Mouse (Mus musculus): Measurements from ENCODE around the gene Gata3. TPM values are rescaled to one million over a fixed set of nuclear protein-coding genes. Genes with fewer than 3 reads are reported as not detected.

The Gata3 gene
- polyA plus RNA-seq, 3 experiments from 2014 or later = 131 to 148 (median 135) TPM

DNA sequence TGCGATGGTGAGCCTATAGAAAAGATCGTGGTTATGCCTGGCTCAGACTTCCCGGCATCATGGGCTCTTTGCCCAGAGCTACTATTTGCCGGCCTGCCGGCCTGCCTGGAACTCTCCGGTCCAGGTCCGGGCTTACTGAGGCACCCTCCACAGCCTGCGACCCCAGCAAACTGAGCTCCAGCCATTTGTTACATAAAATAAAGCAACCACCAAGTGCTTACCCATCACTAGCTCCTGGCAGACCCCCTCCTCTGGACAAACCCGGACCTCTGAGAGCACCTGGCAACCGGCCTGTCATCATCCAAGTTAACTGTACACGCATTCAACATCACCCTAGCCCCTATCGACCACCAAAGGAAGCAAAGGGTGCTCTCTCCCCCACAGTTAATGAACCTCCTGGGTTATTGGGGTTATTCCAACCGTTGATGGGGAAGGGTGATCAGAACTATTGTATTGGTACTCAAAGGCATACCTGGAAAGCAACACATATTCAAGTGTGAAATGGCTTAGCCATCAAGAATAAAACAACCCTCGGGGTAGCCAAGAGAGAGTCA lies 4.5 kb downstream of the Gata3 start:
- no peak for ATAC-seq

DNA sequence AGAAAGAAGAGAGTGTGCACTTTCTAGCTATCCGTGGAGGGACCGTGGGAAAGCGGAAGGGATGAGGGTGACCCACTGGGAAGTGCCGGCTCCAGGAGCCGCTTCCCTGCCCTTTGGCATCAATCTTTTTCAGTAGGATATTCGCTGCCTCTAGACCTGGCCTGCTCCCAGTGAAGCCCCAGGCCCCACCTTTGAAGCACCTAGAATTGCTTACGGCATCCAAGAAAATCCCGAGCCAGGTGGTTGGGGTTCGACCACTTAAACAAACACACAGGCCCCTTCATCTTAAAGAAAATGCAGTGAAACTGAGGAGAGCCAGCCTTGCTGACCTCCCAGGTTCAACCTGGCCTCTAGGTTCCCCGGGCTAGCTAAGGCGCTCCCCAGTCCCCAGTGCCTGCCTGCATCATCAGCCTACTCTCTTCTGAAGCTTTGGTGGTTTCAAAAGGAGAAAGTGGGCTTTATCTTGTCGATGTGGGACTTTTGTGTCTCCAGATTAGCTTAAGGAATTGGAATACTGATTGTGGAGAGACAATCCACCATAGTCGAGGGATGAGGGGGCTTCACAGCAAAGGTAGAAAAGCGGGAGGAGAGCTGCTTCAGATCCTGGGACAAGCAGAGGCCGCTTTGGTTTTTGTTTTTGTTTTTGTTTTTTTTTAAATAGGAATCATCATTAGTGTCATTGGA lies 5.2 kb downstream of the Gata3 start:
- no peak for ATAC-seq

DNA sequence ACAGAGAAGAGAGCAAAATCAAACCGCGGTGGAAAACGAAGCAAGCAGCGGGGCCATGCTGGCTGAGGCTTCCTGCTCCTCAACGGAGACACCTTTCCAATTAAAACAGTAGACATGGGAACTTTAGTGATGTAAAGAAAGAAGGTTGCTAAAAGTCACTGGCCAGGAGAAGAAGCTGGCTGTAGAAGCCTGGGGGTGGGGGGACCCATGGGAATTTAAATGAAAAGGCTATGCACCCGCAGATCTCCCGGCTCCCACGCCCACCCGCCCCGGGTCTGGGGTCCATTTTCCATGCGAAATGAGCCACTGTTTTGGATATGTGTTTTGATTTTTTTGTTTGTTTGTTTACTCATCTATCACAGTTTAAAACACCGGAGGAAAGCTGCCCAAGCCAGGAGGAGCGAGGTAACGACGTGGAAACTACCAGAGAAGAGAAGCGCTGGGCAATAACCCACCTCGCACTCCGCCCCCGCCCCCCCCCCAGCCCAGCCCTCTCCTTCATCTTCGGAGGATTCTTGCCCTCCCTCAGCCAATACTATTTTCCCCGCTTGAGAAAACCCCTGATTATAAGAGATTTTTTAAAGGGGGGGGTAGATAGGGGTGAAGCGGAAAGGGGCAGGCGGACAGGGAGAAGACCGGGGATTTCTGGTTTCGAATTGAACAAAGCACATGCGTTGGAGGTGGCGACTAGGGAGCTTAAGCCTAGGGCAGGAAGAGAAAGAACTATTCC lies 5.9 kb downstream of the Gata3 start:
- ATAC-seq = peak; percentile 21

DNA sequence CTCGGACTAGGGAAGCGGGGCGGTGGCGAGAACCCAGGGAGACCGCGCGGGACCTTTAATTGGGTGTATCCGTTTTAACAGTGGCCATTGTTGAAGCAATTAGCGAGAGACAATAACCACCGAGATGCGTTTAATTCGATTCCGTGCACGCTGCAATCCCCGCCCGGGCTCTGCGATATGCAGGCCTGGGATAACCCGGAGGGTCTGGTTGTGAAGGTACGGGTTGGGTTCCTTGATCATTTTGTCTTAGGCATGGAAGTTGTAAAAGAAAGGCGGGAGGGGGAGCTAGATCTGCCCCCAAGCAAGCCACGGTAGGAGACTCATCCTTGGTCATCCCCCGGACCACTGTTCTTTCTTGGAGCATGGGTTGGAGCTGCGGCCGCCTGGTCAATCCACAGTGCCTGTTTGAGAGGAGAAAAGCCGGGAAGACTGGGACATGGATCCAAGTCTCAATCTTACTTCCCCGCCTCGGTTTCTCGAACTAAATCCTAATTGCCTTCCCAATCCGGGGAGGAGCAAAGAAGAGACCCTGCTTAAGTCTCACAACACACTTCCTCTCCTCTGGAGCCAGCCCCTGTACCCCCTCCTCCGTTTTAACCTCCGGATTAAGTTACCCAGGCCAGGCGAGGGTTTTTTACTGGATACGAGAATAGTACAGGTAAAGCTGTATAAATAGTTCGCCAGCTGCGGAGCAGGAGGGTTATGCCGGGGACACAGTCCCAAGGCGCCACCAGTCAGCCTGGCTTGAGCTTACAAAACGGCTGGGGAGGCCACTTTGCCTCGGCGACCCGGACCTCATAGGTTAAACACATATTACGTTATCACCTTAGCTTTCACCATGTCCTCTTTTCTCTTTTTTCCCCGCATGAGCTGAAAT lies 6.7 kb downstream of the Gata3 start:
- ATAC-seq = no peak

DNA sequence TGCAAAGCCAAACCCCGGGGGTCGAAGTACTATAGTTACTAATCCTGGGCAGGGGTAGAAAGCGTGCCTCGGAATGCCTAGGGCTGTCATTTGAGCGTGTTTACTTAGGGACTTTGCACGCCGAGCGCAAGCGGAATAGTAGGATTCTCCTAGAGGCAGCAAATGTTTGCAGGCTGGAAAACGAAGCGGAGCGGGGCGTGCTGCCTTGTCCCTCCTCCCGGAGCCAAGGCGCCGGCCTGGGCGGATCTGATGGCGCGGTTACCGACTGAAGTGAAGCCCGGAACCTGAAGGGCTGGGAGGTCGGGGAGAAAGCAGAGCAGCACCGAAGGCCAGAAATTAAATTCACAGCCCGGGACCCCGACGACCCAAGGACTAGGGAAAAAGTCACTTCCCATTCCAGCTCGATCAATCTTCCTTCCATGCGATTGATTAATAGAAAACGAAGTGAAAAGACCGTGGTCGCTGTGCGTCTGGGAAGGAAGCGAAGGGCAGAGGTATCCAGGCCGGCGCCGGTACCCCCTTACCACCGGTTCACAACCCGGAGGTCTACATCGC lies 7.4 kb downstream of the Gata3 start:
- no peak for ATAC-seq

DNA sequence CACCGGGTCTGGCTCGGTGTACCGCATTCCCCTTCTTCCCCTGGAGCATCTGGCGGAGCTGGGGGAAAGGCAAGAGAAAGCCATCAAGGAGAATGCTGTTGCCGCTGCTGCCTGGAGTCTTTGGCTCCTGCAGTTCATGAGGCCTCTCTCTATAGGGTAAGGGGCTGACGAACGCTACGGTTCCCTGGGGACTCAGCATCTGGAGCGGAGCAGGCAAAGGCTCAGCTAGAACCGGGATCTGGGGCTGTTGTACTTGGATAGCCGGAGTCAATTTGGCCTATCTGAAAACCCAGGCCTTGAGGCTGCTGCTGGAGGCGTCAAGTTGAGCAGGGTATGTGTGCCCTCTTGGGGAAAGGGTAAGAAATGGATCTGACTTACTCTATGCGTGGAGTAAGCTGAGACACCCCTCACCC lies 8.2 kb downstream of the Gata3 start:
- ATAC-seq = no peak

DNA sequence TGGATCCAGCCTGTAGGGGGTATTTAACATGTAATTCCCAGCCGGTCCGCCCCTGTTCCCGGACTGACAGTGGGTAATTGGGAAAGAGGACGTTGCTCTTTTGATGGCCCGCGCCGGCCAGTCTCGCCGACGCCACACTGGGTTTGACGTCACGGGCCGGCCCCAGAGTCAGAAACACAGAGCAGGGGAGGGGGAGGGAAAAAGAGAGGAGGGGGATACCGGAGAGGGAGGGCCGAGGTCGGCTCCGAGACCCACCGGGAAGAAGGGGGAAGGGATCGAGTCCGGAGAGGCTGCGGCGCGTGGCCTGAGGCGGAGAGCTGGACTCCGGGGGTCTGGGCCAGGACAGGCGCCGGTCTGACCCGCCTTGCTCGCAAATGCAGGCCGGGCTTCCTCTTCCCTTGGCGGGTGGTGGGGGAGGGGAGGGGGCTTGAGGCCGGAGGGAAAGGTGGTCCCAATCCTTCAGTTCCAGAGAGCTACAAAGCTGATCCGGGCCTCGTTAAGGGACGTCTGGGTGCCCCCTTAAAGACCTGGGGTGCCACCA lies 8.7 kb downstream of the Gata3 start, which contains the start of gene 4930412O13Rik:
Gene 4930412O13Rik (plus strand): TSS at position 202 of the 541 bp plus-strand sequence.
- ATAC-seq = no peak

DNA sequence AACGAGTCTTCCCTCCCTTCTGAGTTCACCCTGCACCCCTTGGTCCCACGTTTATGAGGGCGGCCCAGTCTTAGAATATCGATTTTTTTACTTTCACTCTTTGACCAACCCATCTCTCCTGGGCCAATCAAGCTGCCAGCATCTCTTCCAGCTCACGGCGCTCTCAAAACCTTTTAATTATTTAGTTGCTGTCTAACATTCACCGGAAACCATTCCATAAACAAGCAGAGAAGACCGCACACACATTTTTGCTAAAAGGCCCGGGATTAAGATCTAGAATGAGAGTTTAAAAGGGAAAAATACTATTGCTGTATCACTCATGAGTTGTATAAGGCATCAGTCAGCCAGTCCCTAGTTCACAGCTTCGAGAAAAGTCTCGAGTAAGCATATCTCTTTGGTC lies 9.6 kb downstream of the Gata3 start:
- no peak for ATAC-seq

DNA sequence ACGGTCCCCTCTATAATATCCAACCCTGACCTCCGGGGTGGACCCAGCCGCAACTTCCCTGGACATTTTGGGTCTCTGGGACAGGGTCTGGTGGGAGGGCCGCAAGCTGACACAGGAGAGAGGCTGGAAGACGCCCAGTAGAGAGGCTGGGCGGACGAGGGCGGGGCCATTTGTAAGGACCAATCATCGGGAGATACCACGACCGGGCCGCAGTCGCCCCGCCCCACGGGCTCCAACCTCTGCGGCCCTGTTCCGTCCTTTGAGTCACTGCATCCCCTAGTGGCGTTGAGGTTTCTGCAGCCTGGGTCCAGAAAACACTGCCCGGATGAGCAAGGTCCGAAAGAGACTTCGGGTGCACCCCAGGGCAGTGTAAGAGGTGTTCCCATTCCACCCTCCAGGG lies 10.3 kb downstream of the Gata3 start:
- ATAC-seq = peak; percentile 58

DNA sequence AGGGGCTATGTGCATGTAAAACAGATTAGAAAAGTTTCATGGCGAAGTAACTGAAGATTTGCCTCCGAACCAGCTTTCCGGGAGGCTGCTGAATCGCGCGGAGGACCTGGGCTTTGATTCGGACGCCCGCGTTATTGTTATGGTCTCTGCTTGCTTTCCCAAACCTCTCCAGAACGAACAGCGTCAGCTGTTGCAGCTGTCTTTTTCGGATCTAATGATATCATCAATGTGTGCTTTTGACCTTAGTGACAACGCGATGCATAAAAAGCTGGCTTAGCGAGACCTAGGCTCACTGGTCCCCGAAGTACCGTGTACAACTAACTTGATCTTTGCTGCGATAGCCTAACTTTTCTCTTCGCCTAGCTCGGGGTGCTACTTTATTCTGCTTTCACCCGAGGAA lies 10.7 kb downstream of the Gata3 start:
- peak; percentile 5 for ATAC-seq

DNA sequence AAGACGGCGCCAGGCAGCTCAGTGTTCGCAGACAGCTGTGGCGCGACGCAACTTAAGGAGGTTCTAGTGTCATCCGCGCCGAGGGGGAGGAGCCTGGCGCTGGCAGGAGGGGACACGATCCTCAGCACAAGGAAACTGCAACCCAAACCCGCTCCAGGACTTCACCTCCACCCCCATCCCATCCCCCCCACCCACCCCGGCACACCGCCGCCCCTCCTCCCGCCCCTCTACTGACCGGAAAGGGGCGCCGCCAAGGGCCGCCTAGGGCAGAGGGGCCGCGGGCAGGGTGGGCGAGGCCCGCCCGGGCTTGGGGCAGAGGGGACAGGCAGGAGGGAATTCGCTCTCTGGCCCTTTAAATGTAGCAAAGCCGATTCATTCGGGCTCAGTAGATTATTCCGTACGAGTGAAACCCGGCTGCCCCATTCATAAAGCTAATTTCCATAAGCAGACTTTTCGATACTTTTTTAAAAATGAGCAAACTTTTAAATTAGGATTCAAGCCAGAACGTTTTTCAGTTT lies 11.2 kb downstream of the Gata3 start:
- peak; percentile 35 for ATAC-seq

DNA sequence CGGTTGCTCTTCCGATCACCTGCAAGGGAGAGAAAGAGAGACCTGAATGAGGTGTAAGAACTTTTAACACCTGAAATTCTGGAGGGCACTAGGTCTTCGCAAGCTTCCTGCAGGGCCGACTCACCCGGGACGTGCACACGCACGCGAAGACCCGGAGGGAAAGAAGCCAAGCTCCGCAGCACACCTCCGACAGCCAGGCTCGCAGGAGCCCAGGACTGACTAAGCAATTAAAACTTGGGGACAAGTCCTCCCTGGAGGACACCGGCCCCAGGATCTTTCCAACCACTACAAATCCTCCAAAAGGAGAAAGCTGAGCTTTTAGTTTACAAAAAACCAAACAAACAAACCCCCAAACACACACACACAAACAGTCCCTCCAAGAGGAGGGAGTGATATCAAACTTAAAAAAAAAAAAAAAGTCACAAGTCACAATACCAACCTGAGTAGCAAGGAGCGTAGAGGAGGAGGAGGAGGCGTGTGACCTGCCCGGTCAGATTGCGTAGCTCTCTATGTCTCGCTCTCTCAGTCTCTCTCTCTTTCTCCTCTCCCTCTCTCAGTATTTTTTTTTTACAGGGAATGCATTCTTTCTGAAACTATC lies 11.8 kb downstream of the Gata3 start:
- ATAC-seq = peak; percentile 7

DNA sequence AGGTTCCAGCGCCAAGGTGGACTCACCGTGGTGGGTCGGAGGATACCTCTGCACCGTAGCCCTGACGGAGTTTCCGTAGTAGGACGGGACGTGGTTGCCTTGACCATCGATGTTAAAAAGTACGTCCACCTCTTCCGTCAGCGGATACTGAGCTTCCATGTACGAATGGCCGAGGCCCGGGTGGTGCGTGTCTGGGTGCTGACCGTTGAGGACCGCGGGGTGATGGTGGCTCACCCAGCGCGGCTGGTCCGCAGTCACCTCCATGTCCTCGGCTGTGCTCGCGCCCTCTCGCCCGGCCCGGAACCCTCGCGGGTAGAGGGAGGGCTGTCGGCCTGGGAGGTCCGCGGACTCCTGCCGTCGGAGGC lies 12.5 kb downstream of the Gata3 start:
- ATAC-seq = no peak

DNA sequence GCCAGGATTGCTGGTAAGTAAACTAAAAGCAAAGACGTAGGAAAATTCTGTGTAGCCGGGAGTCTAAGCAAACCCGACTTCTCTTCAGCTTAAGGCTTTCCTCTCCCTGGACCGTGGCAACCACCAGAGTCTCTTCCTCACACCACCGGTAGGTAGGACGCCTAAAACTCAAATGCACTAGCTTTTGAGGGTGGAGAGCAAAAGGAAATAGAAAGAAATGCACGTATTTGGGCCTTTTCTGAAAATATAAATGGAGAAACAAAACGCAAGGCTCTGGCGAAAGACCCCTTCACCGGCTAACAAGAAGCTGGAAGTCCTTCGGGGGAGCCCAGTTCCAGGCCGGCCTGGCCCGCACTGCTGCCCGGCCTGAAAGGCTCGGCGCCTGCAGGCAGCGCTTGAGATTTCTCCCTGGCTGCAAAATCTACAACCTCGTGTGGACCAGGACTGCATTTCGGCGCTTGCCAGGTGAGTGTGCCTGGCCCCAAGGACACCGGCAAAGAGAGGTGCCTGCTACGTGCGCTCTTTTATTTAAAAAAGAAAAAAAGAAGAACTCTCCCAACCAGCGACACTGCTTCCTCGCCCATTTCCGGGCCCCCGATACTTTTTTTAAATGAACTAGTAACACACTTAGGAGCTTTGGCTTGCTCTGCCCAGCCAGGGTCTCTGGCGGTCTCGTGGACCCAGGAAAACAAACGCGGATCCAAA lies 13.1 kb downstream of the Gata3 start:
- no peak for ATAC-seq

DNA sequence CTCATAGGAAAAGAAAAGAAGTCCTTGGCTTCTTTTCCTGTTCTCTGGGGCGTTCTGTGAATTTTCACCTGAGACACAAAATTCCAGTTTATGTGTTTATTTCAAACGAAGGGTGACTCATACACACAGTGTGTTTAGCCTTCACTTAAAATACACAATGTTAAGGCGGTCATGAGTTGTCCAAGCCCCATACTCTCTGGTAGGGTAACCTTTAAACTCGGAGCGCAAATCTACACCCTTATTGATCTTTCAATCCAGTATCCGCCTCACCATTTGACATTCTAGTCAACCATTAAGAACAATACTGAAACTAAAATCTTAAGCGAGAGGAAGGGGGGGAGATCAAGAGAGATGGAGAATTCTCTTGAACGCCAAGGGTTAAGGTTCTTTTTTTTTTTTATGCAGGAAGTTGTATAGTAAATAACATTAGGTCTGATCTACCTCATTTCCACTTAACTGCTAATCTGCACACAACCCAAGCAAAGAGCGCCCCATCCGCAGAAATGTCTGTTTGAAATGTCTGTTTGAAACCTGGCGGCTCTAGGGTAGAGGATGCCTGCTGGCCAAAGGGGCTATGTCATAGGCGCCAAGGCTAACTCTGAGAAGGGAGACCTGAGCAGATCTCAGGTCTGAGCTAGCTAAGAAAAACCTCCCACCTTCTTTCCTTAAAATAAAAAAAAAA lies 14.0 kb downstream of the Gata3 start:
- peak; percentile 44 for ATAC-seq

DNA sequence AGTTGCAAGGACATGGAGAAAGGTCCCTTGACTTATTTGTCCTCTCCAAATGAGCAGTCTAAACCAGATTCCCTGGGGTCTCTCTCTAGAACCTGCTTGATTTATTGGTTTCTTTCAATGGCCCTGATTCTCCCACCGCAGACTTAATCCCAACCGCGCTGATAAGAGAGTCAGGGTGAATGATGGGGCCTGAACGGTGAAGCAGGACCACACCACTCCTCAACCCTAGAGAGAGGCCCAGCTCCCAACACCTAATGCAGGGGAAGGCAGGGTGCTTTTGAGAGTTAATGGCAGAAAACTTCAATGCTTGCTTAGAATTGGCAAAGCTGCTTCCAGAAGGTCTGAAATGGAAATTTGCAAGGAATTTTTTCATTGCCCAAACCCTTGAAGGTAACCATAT lies 14.6 kb downstream of the Gata3 start:
- no peak for ATAC-seq

DNA sequence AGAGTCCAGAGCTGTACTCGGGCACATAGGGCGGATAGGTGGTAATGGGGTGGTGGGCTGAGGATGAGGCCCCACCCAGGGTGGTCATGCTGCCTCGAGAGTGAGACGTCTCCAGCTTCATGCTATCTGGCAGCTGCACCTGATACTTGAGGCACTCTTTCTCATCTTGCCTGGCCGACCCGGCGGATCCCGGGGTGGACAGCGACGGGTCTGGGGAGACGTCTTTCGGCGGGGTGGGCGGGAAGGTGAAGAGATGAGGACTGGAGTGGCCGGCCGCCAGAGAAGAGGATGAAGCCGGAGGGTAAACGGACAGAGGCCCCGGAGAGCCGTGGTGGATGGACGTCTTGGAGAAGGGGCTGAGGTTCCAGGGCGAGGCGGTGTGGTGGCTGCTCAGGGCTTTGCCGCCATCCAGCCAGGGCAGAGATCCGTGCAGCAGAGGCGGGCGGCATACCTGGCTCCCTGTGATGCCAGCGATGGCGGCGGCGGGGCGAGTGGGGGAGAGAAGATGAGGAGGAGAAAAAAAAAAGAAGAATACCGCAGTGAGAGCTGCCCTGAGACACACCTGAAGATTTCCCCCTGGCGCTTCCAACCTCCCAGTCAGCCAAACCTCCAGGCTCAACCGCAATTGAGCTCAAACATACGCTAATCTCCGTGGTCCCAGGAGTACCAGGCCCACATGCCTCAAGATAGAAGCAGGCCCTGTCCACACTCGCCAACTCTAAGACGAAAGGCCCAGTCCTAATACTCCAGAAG lies 15.2 kb downstream of the Gata3 start:
- no peak for ATAC-seq

DNA sequence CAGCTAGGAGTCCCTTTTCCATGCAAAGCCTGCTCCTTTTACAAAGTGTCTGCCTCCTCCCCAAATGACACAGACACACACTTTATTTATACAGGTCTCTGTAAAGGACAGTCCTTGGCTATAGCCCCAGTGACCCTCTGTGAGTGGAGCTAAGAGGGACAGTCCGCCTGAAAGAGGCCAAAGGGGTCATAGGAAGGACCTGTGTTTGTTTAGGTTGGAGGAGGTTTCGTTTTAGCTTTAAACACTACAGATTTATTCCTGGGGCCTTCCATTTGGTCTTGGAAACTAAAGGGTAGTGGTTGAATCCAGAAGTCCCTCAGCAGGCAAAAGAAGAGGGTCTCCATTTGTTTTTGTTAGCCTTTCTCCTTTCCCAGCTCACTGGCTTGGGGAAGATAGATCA lies 16.1 kb downstream of the Gata3 start:
- ATAC-seq = no peak

DNA sequence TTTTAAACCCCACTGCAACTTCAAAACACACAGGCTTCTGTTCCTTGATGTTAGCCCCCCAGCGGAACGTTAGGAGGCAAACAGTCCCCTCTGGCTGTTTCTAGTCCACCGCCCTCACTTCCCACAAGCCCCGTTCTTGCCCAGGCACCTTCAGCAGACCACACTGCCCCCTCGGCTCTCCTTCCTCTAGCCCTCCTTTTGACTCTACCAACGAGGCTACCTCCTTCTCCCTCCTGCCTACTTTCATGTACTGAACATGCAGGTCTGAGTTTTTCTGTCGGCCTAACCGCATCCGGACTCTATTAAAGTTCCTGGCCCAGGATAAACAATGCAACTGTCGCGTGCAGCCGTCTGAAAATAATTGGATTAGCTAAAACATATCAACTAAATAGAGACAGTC lies 17.2 kb downstream of the Gata3 start:
- ATAC-seq = peak; percentile 43

DNA sequence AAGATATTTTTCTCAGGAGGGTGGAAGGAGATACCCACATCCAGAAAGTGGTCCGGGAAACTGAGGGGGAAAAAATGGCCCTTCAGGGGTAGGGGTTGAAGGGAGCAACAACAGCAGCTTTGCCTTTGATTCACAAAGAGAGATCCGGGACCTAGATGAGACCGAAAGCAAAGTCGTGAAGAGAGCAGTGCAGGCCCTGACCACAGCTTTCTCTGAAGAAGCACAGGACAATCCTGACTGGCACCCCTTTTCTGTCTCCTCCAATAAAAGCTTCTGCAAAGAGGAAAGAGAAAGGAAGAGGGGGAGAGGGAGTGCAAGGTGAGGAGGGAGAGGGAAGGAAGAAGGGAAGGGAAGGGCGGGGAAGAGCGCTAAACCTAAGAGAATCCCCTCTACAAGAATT lies 18.0 kb downstream of the Gata3 start:
- ATAC-seq = no peak
